Mouse (Mus musculus) MEL (cell line): ENCODE results near the gene Il2.

Experiments used
- CTCF ChIP-seq, 3 experiments: IDR thresholded peaks in 2 of 3; conservative IDR thresholded peaks in 1 of 3; 2 replicates each; pipeline ENCODE4 v1.5.1; 2011 to 2012; ENCODE audit warnings: low read length in 3 of 3, low read depth in 2 of 3, mild to moderate bottlenecking in 2 of 3, improper control_type of control experiment in 1 of 3, inconsistent platforms in 1 of 3, mixed read lengths in 1 of 3, moderate library complexity in 1 of 3; ENCODE audit not compliant: control insufficient read depth in 1 of 3, insufficient read depth in 1 of 3, poor library complexity in 1 of 3, severe bottlenecking in 1 of 3
- MAFK ChIP-seq: IDR thresholded peaks from 2 replicates; pipeline ENCODE4 v1.6.1; 2011; ENCODE audit warnings: low read depth, mild to moderate bottlenecking, low read length, improper control_type of control experiment, borderline replicate concordance
- NELFE ChIP-seq: IDR thresholded peaks from 2 replicates; pipeline ENCODE4 v1.6.1; 2011; ENCODE audit warnings: low read depth, low read length, improper control_type of control experiment
- POLR2A ChIP-seq, 2 experiments: IDR thresholded peaks; 2 replicates each; pipeline ENCODE4 v1.6.1; 2011 to 2012; ENCODE audit warnings: low read length in 2 of 2, mild to moderate bottlenecking in 2 of 2, control low read depth in 1 of 2, improper control_type of control experiment in 1 of 2, low read depth in 1 of 2, moderate library complexity in 1 of 2; ENCODE audit not compliant: control insufficient read depth in 1 of 2, insufficient read depth in 1 of 2, poor library complexity in 1 of 2
- TCF12 ChIP-seq: IDR thresholded peaks from 2 replicates; pipeline ENCODE4 v1.6.1; 2014; ENCODE audit warnings: low read depth, mild to moderate bottlenecking, inconsistent platforms, low read length, improper control_type of control experiment, moderate library complexity
- ZC3H11A ChIP-seq: IDR thresholded peaks from 2 replicates; pipeline ENCODE4 v1.6.1; 2012; ENCODE audit warnings: low read depth, mild to moderate bottlenecking, inconsistent platforms, low read length, improper control_type of control experiment

GRCm38 (mm10) chr3:37152274-37152673, 26.5 kb upstream of the Il2 start:
- TF ChIP-seq POLR2A (IDR thresholded peaks at IDR 0.05; ENCODE audit: control insufficient read depth in 1 of 2, insufficient read depth in 1 of 2, low read depth in 1 of 2, low read length in 2 of 2, poor library complexity in 1 of 2) (no peak), CTCF (IDR thresholded peaks at IDR 0.05 in 2 of 3, conservative IDR thresholded peaks at IDR 0.05 in 1 of 3; ENCODE audit: control insufficient read depth in 1 of 3, insufficient read depth in 1 of 3, low read depth in 2 of 3, low read length in 3 of 3, poor library complexity in 1 of 3, severe bottlenecking in 1 of 3) (no peak), TCF12 (no peak), MAFK (no peak), NELFE (no peak), ZC3H11A (no peak)
